Comparison of ENCODE assay signal across 8 mouse cellular contexts in the genomic region with DNA sequence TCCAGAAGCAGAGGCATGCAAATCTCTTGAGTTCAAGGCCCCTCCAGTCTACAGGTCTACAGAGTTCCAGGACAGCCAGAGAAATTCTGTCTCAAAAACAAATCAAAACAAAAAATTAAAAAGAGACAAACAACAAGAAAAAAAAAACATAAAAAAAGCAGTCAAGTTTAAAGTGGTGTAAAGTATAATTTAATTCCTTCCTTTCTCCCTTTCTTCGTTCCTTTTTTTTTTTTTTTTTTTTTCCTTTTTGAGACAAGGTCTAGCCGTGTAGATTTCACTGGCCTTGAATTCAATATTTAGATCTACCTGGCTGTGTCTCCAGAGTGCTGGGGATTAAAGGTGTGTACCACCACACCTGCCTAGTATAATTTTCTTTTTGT. TPM values are rescaled to one million over a fixed set of nuclear protein-coding genes. Genes with fewer than 3 reads are reported as not detected.
DNase-seq lines count a peak whose midpoint lies in the region; ATAC-seq and TF ChIP-seq lines count a peak whose summit lies in the region.

No protein-coding gene starts in this region.

- no peaks in the 10 kb centered on the region for H3K9me3 ChIP-seq in kidney, embryonic 14.5 days (ENCODE audit: control insufficient read depth, low read length)
- H3K9me3 ChIP-seq in forebrain, postnatal 0 days (ENCODE audit: low read length): no peaks in the 10 kb centered on the region

- 55% methylated on average over 2 of the region's 2 CpGs for WGBS in kidney, embryonic 14.5 days
- 68% methylated on average over 2 of the region's 2 CpGs for WGBS in forebrain, postnatal 0 days
- 34% methylated on average over 2 of the region's 2 CpGs for WGBS in macrophage (ENCODE audit: missing documents)

- no peak overlapping the region for H3K27ac ChIP-seq in kidney, embryonic 14.5 days (ENCODE audit: low read depth, low read length)
- peak overlapping the region; percentile 48 for H3K27ac ChIP-seq in bone marrow macrophage, adult 2 months (ENCODE audit: insufficient read depth, low read depth, low read length)
- H3K27ac ChIP-seq in forebrain, postnatal 0 days (ENCODE audit: low read depth, low read length): no peak overlapping the region
- peak overlapping the region; percentile 22 for H3K27ac ChIP-seq in macrophage

- no peak for TF ChIP-seq POLR2A in bone marrow macrophage, adult 2 months (IDR thresholded peaks at IDR 0.05; ENCODE audit: borderline replicate concordance, low read depth, low read length)

- TF ChIP-seq CTCF in bone marrow macrophage, adult 2 months (IDR thresholded peaks at IDR 0.05; ENCODE audit: low read depth, low read length): no peak
- TF ChIP-seq CTCF in forebrain, postnatal 0 days (IDR thresholded peaks at IDR 0.05; ENCODE audit: low read depth): no peak

- peak overlapping the region; percentile 76 for H3K4me2 ChIP-seq in kidney, embryonic 14.5 days (replicated peaks; ENCODE audit: low read depth, low read length)
- peak overlapping the region; percentile 86 for H3K4me2 ChIP-seq in forebrain, postnatal 0 days (ENCODE audit: low read depth)

- DNase-seq in kidney, adult 11 months: no peak
- no peak for DNase-seq in forebrain, postnatal 0 days
- no peak for DNase-seq in frontal cortex, postnatal 10 days (ENCODE audit: low spot score in 2 of 2)
- no peak for DNase-seq in layer of hippocampus, adult 9-10 months (ENCODE audit: low spot score)
- no peak for DNase-seq in left cerebral cortex, adult 11 months (ENCODE audit: low spot score)

- H3K36me3 ChIP-seq in kidney, embryonic 14.5 days (ENCODE audit: control insufficient read depth, insufficient read depth, low read length): no peaks in the 10 kb centered on the region; the same call in 1 of the 2 replicates
- no peaks in the 10 kb centered on the region for H3K36me3 ChIP-seq in forebrain, postnatal 0 days (ENCODE audit: insufficient read depth)
- H3K36me3 ChIP-seq in macrophage (ENCODE audit: inconsistent target): no peaks in the 10 kb centered on the region

- ATAC-seq in kidney, embryonic 14.5 days (ENCODE audit: low FRiP score, low TSS enrichment): no peak
- ATAC-seq in forebrain, postnatal 0 days: no peak

- H3K4me3 ChIP-seq in kidney, embryonic 14.5 days (ENCODE audit: low read length): peak overlapping the region; percentile 99
- peak overlapping the region; percentile 85 for H3K4me3 ChIP-seq in bone marrow macrophage, adult 2 months (ENCODE audit: insufficient read depth, low read length)
- H3K4me3 ChIP-seq in forebrain, postnatal 0 days (ENCODE audit: low read depth, low read length): no peak overlapping the region
- peak overlapping the region; percentile 48 for H3K4me3 ChIP-seq in macrophage (ENCODE audit: inconsistent target)

- H3K4me1 ChIP-seq in kidney, embryonic 14.5 days (ENCODE audit: control insufficient read depth, insufficient read depth, low read length): peaks cover 7% of the 10 kb centered on the region; the same call in 1 of the 2 replicates
- H3K4me1 ChIP-seq in bone marrow macrophage, adult 2 months (ENCODE audit: control insufficient read depth, insufficient read depth, low read length): peaks cover 4% of the 10 kb centered on the region
- H3K4me1 ChIP-seq in forebrain, postnatal 0 days (ENCODE audit: insufficient read depth): peaks cover 15% of the 10 kb centered on the region

- H3K9ac ChIP-seq in kidney, embryonic 14.5 days (ENCODE audit: low read depth, low read length): no peak overlapping the region; the same call in 1 of the 2 replicates
- no peak overlapping the region for H3K9ac ChIP-seq in forebrain, postnatal 0 days

- H3K79me2 ChIP-seq in macrophage (ENCODE audit: inconsistent target): peaks cover 33% of the 10 kb centered on the region

- H3K27me3 ChIP-seq in kidney, embryonic 14.5 days (ENCODE audit: control insufficient read depth, insufficient read depth, low read length): no peaks in the 10 kb centered on the region
- H3K27me3 ChIP-seq in forebrain, postnatal 0 days (ENCODE audit: insufficient read depth, low read length): no peaks in the 10 kb centered on the region

RNA-seq across cellular contexts. Expression of a gene that starts 1.4 kb away (rescaled TPM):
- 24.6 and 27.9 TPM in 2 replicates for polyA plus RNA-seq in kidney, embryonic 14.5 days (2014; fragmentation: Nextera tagmentation; extraction: Ambion mirVana)
- 21.9 and 25.0 TPM in 2 replicates for polyA plus RNA-seq in bone marrow macrophage, adult 2 months (2012; ENCODE audit: insufficient read depth, insufficient read length, missing spikeins)
- total RNA-seq in forebrain, postnatal 0 days (2014; rRNA removed): 16.5 and 23.5 TPM in 2 replicates
- 13.2 and 24.5 TPM in 2 replicates for polyA plus RNA-seq in forebrain, postnatal 0 days (2015; fragmentation: Nextera tagmentation; extraction: Ambion mirVana)
- 100 to 1,000 TPM in 6 of 26 experiments, 10 to 100 TPM in 20; 36.3 to 149 (median 78.0) TPM for total RNA-seq in macrophage (2018; cell fraction: chromatin; rRNA removed)
- 10 to 100 TPM; 11.2 to 27.3 (median 19.5) TPM for total RNA-seq in macrophage (2018; cell fraction: cytosol; rRNA removed)
- total RNA-seq in macrophage (2018; cell fraction: nucleus; rRNA removed): 10 to 100 TPM; 22.5 to 71.8 (median 38.3) TPM
- polyA plus RNA-seq in macrophage (2018): 11.9 to 30.5 TPM (median 15.4 TPM) in 3 replicates

Comparison
In these comparisons a context has a peak if more than half of its experiments do, and no peak if none do; other contexts are left out.
1. H3K27ac ChIP-seq: peak in bone marrow macrophage, adult 2 months (single experiment) and macrophage (single experiment); none in kidney, embryonic 14.5 days (single experiment) and forebrain, postnatal 0 days (single experiment).